Mouse (Mus musculus) ES-E14 (cell line): ENCODE data around the gene Zim1. TPM values are rescaled to one million over a fixed set of nuclear protein-coding genes. Genes with fewer than 3 reads are reported as not detected.

Source experiments
- DNase-seq: peaks from one replicate; pipeline ENCODE4 v3.0.0-alpha.2; 2013; ENCODE audit warnings: low read depth, low spot score
- H3K27ac ChIP-seq: 2 replicates; pipeline ENCODE4 v1.5.1; 2012; ENCODE audit warnings: low read depth, mild to moderate bottlenecking, low read length, moderate library complexity, mixed read lengths; ENCODE audit not compliant: poor library complexity, insufficient read depth, severe bottlenecking
- H3K36me3 ChIP-seq: 2 replicates; pipeline ENCODE4 v1.6.1; 2012; ENCODE audit warnings: mild to moderate bottlenecking, low read length, moderate library complexity, mixed read lengths; ENCODE audit not compliant: control insufficient read depth, poor library complexity, insufficient read depth, severe bottlenecking
- H3K4me1 ChIP-seq, 2 experiments: fragments of 150-350 bp in 1 of 2; sonication (generic) in 1 of 2; 2 replicates each; pipeline ENCODE4 v1.6.1; 2012; ENCODE audit warnings: low read length in 2 of 2, mild to moderate bottlenecking in 1 of 2, mixed read lengths in 1 of 2; ENCODE audit not compliant: control insufficient read depth in 2 of 2, insufficient read depth in 2 of 2, poor library complexity in 1 of 2
- H3K4me3 ChIP-seq, 2 experiments: fragments of 150-350 bp in 1 of 2; sonication (generic) in 1 of 2; 2 replicates each; pipeline ENCODE4 v1.5.1; 2012; ENCODE audit warnings: low read length in 2 of 2, low read depth in 1 of 2, mild to moderate bottlenecking in 1 of 2, mixed read lengths in 1 of 2; ENCODE audit not compliant: insufficient read depth in 1 of 2, poor library complexity in 1 of 2, severe bottlenecking in 1 of 2
- H3K9ac ChIP-seq: 2 replicates; pipeline ENCODE4 v1.6.1; 2012; ENCODE audit warnings: low read depth, mild to moderate bottlenecking, low read length, mixed read lengths; ENCODE audit not compliant: poor library complexity, insufficient read depth, severe bottlenecking
- H3K9me3 ChIP-seq: fragments of 150-350 bp; sonication (generic); 2 replicates; pipeline ENCODE4 v1.6.1; 2012; ENCODE audit warnings: low read depth, mild to moderate bottlenecking, low read length; ENCODE audit not compliant: control insufficient read depth, insufficient read depth
- CHD2 ChIP-seq: IDR thresholded peaks from 2 replicates; pipeline ENCODE4 v1.6.1; 2014; ENCODE audit warnings: mild to moderate bottlenecking, low read depth, low read length, inconsistent platforms
- HCFC1 ChIP-seq: IDR thresholded peaks from 2 replicates; pipeline ENCODE4 v1.6.1; 2012; ENCODE audit warnings: low read length, inconsistent platforms, borderline replicate concordance; ENCODE audit not compliant: insufficient read depth
- MAFK ChIP-seq: IDR thresholded peaks from 2 replicates; pipeline ENCODE4 v1.6.1; 2014; ENCODE audit warnings: mild to moderate bottlenecking, low read depth, low read length, inconsistent platforms; ENCODE audit not compliant: insufficient read depth
- ZC3H11A ChIP-seq: IDR thresholded peaks from 2 replicates; pipeline ENCODE4 v1.6.1; 2012; ENCODE audit warnings: low read depth, mild to moderate bottlenecking, inconsistent platforms, low read length, borderline replicate concordance
- ZNF384 ChIP-seq: IDR thresholded peaks from 2 replicates; pipeline ENCODE4 v1.6.1; 2012; ENCODE audit warnings: low read depth, low read length, inconsistent platforms
- in situ Hi-C, 2 experiments: fragments of 600-800 bp; cut with MboI; formaldehyde crosslinking; loops; one replicate each; pipeline ENCODE4 v1.15.1; 2025; ENCODE audit warnings: low sequenced_read_pairs in 2 of 2, inconsistent platforms in 1 of 2; ENCODE audit not compliant: unreplicated experiment in 2 of 2
- total RNA-seq: library from RNA; depleted of rRNA; stranded (reverse); fragments of 300-350 nt; gene quantifications from 2 replicates; pipeline ENCODE4 v1.2.3, GENCODE M21; 2012

Zim1 gene
- total RNA-seq, 1 experiment = 1.7 TPM

- Histone ChIP-seq H3K4me3 (no peak overlapping the region), H3K36me3 (peaks cover 12% of the 10 kb centered on the region; the same call in 1 of the 2 replicates), H3K4me1 (no peaks in the 10 kb centered on the region), H3K9ac (no peak overlapping the region), H3K27ac (no peak overlapping the region), H3K9me3 (no peaks in the 10 kb centered on the region)
- no peak for TF ChIP-seq ZNF384
- no peak for TF ChIP-seq ZC3H11A
- no peak for TF ChIP-seq HCFC1
- TF ChIP-seq CHD2 = no peak
- TF ChIP-seq MAFK = no peak
- no peak for DNase-seq
- in situ Hi-C loops = loop anchor here in 1 of 2 experiments (10.0 kb wide), 1 partner anchor 63 kb away; no protein-coding TSS in a partner anchor
Measured at GRCm38 (mm10) chr7:6707416-6708015, 11.3 kb upstream of the Zim1 start.

DNA sequence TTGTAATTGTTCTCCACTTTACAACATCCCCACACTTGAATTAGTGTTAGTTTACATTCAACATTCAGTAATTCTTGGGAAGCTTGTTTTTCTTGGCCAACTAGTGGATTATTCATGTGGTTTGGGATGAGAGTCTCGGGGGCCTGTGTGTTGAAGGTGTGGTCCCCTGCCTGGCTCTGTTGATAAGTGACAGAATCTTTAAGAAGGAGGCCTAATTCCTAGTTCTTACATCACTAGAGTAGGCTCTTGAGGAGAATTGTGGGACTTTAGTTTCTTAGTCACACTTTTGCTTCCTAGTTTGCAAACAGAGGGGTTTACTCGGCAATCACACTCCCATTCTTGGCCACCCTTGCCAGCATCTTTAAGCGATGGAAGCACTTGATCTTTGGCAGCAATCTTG lies 3.0 kb upstream of the Zim1 start:
- no peak for DNase-seq
- no peak overlapping the region for H3K9ac ChIP-seq
- no peaks in the 10 kb centered on the region; a peak in 1 of 4 replicates for H3K4me1 ChIP-seq
- no peak for TF ChIP-seq ZNF384
- TF ChIP-seq ZC3H11A = no peak
- TF ChIP-seq HCFC1 = no peak
- no peak for TF ChIP-seq MAFK
- TF ChIP-seq CHD2 = no peak
- no peaks in the 10 kb centered on the region for H3K36me3 ChIP-seq
- H3K4me3 ChIP-seq = no peak overlapping the region
- no peaks in the 10 kb centered on the region for H3K9me3 ChIP-seq
- no peak overlapping the region for H3K27ac ChIP-seq
- in situ Hi-C loops = no loop called here

DNA sequence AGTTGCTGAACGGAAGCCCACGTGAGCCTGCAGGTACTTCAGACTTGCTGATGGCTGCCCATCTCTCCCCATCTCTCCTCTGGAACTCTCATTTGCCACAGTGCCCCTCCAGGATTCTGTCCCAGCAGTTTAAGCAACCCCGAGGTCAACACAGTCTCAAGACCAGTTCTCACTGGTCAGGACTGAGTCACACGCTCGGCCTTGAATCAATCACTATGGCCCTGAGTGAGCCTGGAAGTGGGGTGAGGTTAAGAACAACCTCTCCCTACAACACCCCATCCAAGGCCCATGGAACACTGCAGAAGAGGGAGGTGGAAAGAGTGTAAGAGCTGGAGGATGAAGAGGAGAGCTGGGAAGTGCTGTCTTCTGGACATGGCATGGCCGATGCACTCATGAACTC lies 10.7 kb downstream of the Zim1 start:
- in situ Hi-C loops = no loop called here
- DNase-seq = no peak
- Histone ChIP-seq H3K9me3 (no peaks in the 10 kb centered on the region), H3K9ac (no peak overlapping the region), H3K4me3 (no peak overlapping the region), H3K4me1 (no peaks in the 10 kb centered on the region), H3K27ac (no peak overlapping the region), H3K36me3 (no peaks in the 10 kb centered on the region)
- no peak for TF ChIP-seq MAFK
- no peak for TF ChIP-seq ZC3H11A
- TF ChIP-seq CHD2 = no peak
- no peak for TF ChIP-seq HCFC1
- TF ChIP-seq ZNF384 = no peak

GRCm38 (mm10) chr7:6666726-6667125 lies 29.5 kb downstream of the Zim1 start:
- Histone ChIP-seq H3K9me3 (no peaks in the 10 kb centered on the region), H3K27ac (no peak overlapping the region), H3K36me3 (no peaks in the 10 kb centered on the region), H3K9ac (no peak overlapping the region), H3K4me3 (no peak overlapping the region), H3K4me1 (no peaks in the 10 kb centered on the region)
- TF ChIP-seq MAFK (no peak), CHD2 (no peak), ZC3H11A (no peak), ZNF384 (no peak), HCFC1 (no peak)
- in situ Hi-C loops = no loop called here
- no peak for DNase-seq
